Mouse (Mus musculus): ENCODE results near the gene Znhit2. TPM values are rescaled to one million over a fixed set of nuclear protein-coding genes. Genes with fewer than 3 reads are reported as not detected.

The Znhit2 gene
- 33.0 and 33.6 TPM in 2 replicates for polyA plus RNA-seq (2015; fragmentation: Nextera tagmentation; extraction: Ambion mirVana)

- Histone ChIP-seq H3K9ac (peak within 1 kb of the TSS; percentile 86), H3K4me2 (peak within 1 kb of the TSS; percentile 94), H3K4me3 (peak within 1 kb of the TSS; percentile 85), H3K27me3 (no peaks in the 10 kb centered on the region), H3K4me1 (peaks cover 35% of the 10 kb centered on the region), H3K27ac (peak within 1 kb of the TSS; percentile 94), H3K36me3 (peaks cover 10% of the 10 kb centered on the region), H3K9me3 (no peaks in the 10 kb centered on the region)
- WGBS = under 1% methylated on average over 58 of the region's 58 CpGs
- ATAC-seq (ENCODE audit: insufficient number of reproducible peaks, low FRiP score, low TSS enrichment, low read depth) = peak; percentile 70; the same call in 1 of the 2 replicates
These were observed at the start of gene Znhit2 for GRCm38 (mm10) chr19:6061021-6061533. Gene Znhit2 (plus strand): TSS chr19:6061192.

- Histone ChIP-seq H3K4me2 (peak overlapping the region; percentile 90; the same call in 1 of the 2 replicates), H3K9me3 (no peaks in the 10 kb centered on the region), H3K4me1 (peaks cover 32% of the 10 kb centered on the region), H3K27ac (no peak overlapping the region), H3K9ac (no peak overlapping the region), H3K4me3 (peak overlapping the region; percentile 59; the same call in 1 of the 2 replicates), H3K27me3 (peaks cover 7% of the 10 kb centered on the region; the same call in 1 of the 2 replicates), H3K36me3 (peaks cover 3% of the 10 kb centered on the region; the same call in 1 of the 2 replicates)
- ATAC-seq (ENCODE audit: insufficient number of reproducible peaks, low FRiP score, low TSS enrichment, low read depth) = no peak
- WGBS = 81% methylated on average over 10 of the region's 10 CpGs
These were observed 47.3 kb upstream of the Znhit2 start for GRCm38 (mm10) chr19:6013691-6014090.

- WGBS = 2% methylated on average over 16 of the region's 18 CpGs
These were observed 45.9 kb upstream of the Znhit2 start for GRCm38 (mm10) chr19:6014991-6015510.

GRCm38 (mm10) chr19:6015511-6016315 is 45.3 kb upstream of the Znhit2 start, which contains the start of gene Capn1:
Gene Capn1 (minus strand): TSS chr19:6015897.
- Histone ChIP-seq H3K4me1 (peaks cover 32% of the 10 kb centered on the region), H3K27ac (peak within 1 kb of the TSS; percentile 77), H3K4me3 (peak within 1 kb of the TSS; percentile 59), H3K9me3 (no peaks in the 10 kb centered on the region), H3K4me2 (peak within 1 kb of the TSS; percentile 90), H3K9ac (peak within 1 kb of the TSS; percentile 63), H3K36me3 (no peaks in the 10 kb centered on the region), H3K27me3 (peaks cover 7% of the 10 kb centered on the region; the same call in 1 of the 2 replicates)
- WGBS = 3% methylated on average over 40 of the region's 40 CpGs
- peak; percentile 82 for ATAC-seq (ENCODE audit: insufficient number of reproducible peaks, low FRiP score, low TSS enrichment, low read depth)

More at GRCm38 (mm10) chr19:6014991-6015510, 45.9 kb upstream of the Znhit2 start:
- Histone ChIP-seq H3K4me1 (peaks cover 32% of the 10 kb centered on the region), H3K9me3 (no peaks in the 10 kb centered on the region), H3K27me3 (peaks cover 7% of the 10 kb centered on the region; the same call in 1 of the 2 replicates), H3K36me3 (no peaks in the 10 kb centered on the region), H3K4me3 (peak overlapping the region; percentile 59), H3K27ac (peak overlapping the region; percentile 77), H3K4me2 (peak overlapping the region; percentile 90), H3K9ac (peak overlapping the region; percentile 63)
- peak; percentile 65 for ATAC-seq (ENCODE audit: insufficient number of reproducible peaks, low FRiP score, low TSS enrichment, low read depth)

GRCm38 (mm10) chr19:6016532-6016931 is 44.5 kb upstream of the Znhit2 start:
- no peak for ATAC-seq (ENCODE audit: insufficient number of reproducible peaks, low FRiP score, low TSS enrichment, low read depth)
- Histone ChIP-seq H3K36me3 (no peaks in the 10 kb centered on the region), H3K27me3 (peaks cover 7% of the 10 kb centered on the region; the same call in 1 of the 2 replicates), H3K9ac (no peak overlapping the region), H3K27ac (no peak overlapping the region), H3K4me3 (no peak overlapping the region), H3K9me3 (no peaks in the 10 kb centered on the region), H3K4me1 (peaks cover 32% of the 10 kb centered on the region), H3K4me2 (peak overlapping the region; percentile 90; the same call in 1 of the 2 replicates)
- 48% methylated on average over 7 of the region's 7 CpGs for WGBS

- no peak overlapping the region for H3K4me3 ChIP-seq
- peaks cover 29% of the 10 kb centered on the region for H3K4me1 ChIP-seq
- no peak overlapping the region for H3K9ac ChIP-seq
- peaks cover 7% of the 10 kb centered on the region; the same call in 1 of the 2 replicates for H3K27me3 ChIP-seq
- no peaks in the 10 kb centered on the region for H3K36me3 ChIP-seq
- no peaks in the 10 kb centered on the region for H3K9me3 ChIP-seq
- ATAC-seq (ENCODE audit: insufficient number of reproducible peaks, low FRiP score, low TSS enrichment, low read depth) = no peak
- H3K27ac ChIP-seq = no peak overlapping the region
- no peak overlapping the region for H3K4me2 ChIP-seq
- 26% methylated on average over 15 of the region's 15 CpGs for WGBS
These were observed 42.6 kb upstream of the Znhit2 start for GRCm38 (mm10) chr19:6018142-6019089.

- ATAC-seq (ENCODE audit: insufficient number of reproducible peaks, low FRiP score, low TSS enrichment, low read depth) = no peak
- no peaks in the 10 kb centered on the region for H3K9me3 ChIP-seq
- no peak overlapping the region for H3K27ac ChIP-seq
- 61% methylated on average over 3 of the region's 3 CpGs for WGBS
- H3K9ac ChIP-seq = no peak overlapping the region
- H3K36me3 ChIP-seq = no peaks in the 10 kb centered on the region
- no peak overlapping the region for H3K4me3 ChIP-seq
- H3K4me2 ChIP-seq = no peak overlapping the region
- peaks cover 7% of the 10 kb centered on the region; the same call in 1 of the 2 replicates for H3K27me3 ChIP-seq
- peaks cover 15% of the 10 kb centered on the region for H3K4me1 ChIP-seq
These were observed 40.7 kb upstream of the Znhit2 start for GRCm38 (mm10) chr19:6020276-6020675.

GRCm38 (mm10) chr19:6023059-6023458 is 37.9 kb upstream of the Znhit2 start:
- WGBS = 58% methylated on average over 8 of the region's 8 CpGs
- Histone ChIP-seq H3K27ac (no peak overlapping the region), H3K4me1 (no peaks in the 10 kb centered on the region), H3K4me3 (no peak overlapping the region), H3K9me3 (no peaks in the 10 kb centered on the region), H3K9ac (no peak overlapping the region), H3K4me2 (no peak overlapping the region), H3K36me3 (no peaks in the 10 kb centered on the region), H3K27me3 (no peaks in the 10 kb centered on the region)
- no peak for ATAC-seq (ENCODE audit: insufficient number of reproducible peaks, low FRiP score, low TSS enrichment, low read depth)

- H3K4me2 ChIP-seq = no peak overlapping the region
- no peaks in the 10 kb centered on the region for H3K9me3 ChIP-seq
- H3K27ac ChIP-seq = no peak overlapping the region
- no peaks in the 10 kb centered on the region for H3K27me3 ChIP-seq
- no peaks in the 10 kb centered on the region for H3K4me1 ChIP-seq
- no peaks in the 10 kb centered on the region for H3K36me3 ChIP-seq
- WGBS = 82% methylated on average over 7 of the region's 7 CpGs
- no peak overlapping the region for H3K4me3 ChIP-seq
- no peak overlapping the region for H3K9ac ChIP-seq
- ATAC-seq (ENCODE audit: insufficient number of reproducible peaks, low FRiP score, low TSS enrichment, low read depth) = no peak
These were observed 37.1 kb upstream of the Znhit2 start for GRCm38 (mm10) chr19:6023930-6024329.

GRCm38 (mm10) chr19:6028991-6029390 is 32.0 kb upstream of the Znhit2 start:
- Histone ChIP-seq H3K27ac (no peak overlapping the region), H3K4me3 (no peak overlapping the region), H3K4me2 (no peak overlapping the region), H3K9ac (no peak overlapping the region), H3K27me3 (no peaks in the 10 kb centered on the region), H3K4me1 (no peaks in the 10 kb centered on the region), H3K36me3 (no peaks in the 10 kb centered on the region), H3K9me3 (no peaks in the 10 kb centered on the region)
- 74% methylated on average over 6 of the region's 6 CpGs for WGBS
- no peak for ATAC-seq (ENCODE audit: insufficient number of reproducible peaks, low FRiP score, low TSS enrichment, low read depth)

- Histone ChIP-seq H3K4me3 (no peak overlapping the region), H3K9me3 (no peaks in the 10 kb centered on the region), H3K4me1 (no peaks in the 10 kb centered on the region), H3K9ac (no peak overlapping the region), H3K27ac (no peak overlapping the region), H3K36me3 (no peaks in the 10 kb centered on the region), H3K4me2 (no peak overlapping the region), H3K27me3 (no peaks in the 10 kb centered on the region)
- 80% methylated on average over 9 of the region's 9 CpGs for WGBS
- ATAC-seq (ENCODE audit: insufficient number of reproducible peaks, low FRiP score, low TSS enrichment, low read depth) = no peak
These were observed 31.6 kb upstream of the Znhit2 start for GRCm38 (mm10) chr19:6029426-6029825.
